Mouse (Mus musculus): ENCODE measurements around the gene Cdk2ap2. TPM values are rescaled to one million over a fixed set of nuclear protein-coding genes. Genes with fewer than 3 reads are reported as not detected.

The Cdk2ap2 gene
- total RNA-seq, 1 experiment = 39.6 TPM

DNA sequence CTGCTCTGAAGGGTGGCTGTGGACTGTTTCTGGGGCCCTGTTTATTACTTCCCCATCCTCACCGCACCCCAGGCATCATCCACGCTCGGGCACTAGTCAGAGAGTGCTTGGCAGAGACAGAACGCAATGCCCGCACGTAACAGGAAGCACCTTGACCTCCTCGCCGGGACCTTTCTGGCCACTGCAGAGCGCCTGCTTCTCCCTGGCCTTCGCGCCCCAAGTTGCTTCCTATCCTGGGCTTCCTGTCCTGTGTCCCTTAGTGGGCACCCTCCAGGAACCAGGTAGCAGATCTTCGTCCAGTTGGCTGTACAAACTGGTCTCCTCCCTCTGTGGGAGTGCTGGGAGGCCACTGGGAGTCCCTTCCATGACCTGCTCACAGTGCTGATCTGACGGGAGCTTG, 1.4 kb downstream of the Cdk2ap2 start:
- Histone ChIP-seq H3K4me3 (ENCODE audit: insufficient read depth in 1 of 2, low read depth in 1 of 2, low read length in 2 of 2, poor library complexity in 1 of 2, severe bottlenecking in 1 of 2) (no peak overlapping the region), H3K9ac (ENCODE audit: insufficient read depth, low read depth, low read length, poor library complexity, severe bottlenecking) (no peak overlapping the region), H3K27ac (ENCODE audit: insufficient read depth, low read depth, low read length, poor library complexity, severe bottlenecking) (no peak overlapping the region), H3K36me3 (ENCODE audit: control insufficient read depth, insufficient read depth, low read length, poor library complexity, severe bottlenecking) (peaks cover 6% of the 10 kb centered on the region), H3K4me1 (ENCODE audit: control insufficient read depth in 2 of 2, insufficient read depth in 2 of 2, low read length in 2 of 2, poor library complexity in 1 of 2) (peaks cover 0 to 15% of the 10 kb centered on the region in 2 experiments; a peak in 3 of 4 replicates), H3K9me3 (ENCODE audit: control insufficient read depth, insufficient read depth, low read depth, low read length) (no peaks in the 10 kb centered on the region)
- in situ Hi-C loops (cut with MboI; ENCODE audit: low sequenced_read_pairs in 2 of 2, unreplicated experiment in 2 of 2) = no loop called here
- no peak for DNase-seq (ENCODE audit: low read depth, low spot score)
- TF ChIP-seq CHD2 (IDR thresholded peaks at IDR 0.05; ENCODE audit: low read depth, low read length) (no peak), ZC3H11A (IDR thresholded peaks at IDR 0.05; ENCODE audit: borderline replicate concordance, low read depth, low read length) (no peak), HCFC1 (IDR thresholded peaks at IDR 0.05; ENCODE audit: borderline replicate concordance, insufficient read depth, low read length) (no peak), ZNF384 (IDR thresholded peaks at IDR 0.05; ENCODE audit: low read depth, low read length) (no peak), MAFK (IDR thresholded peaks at IDR 0.05; ENCODE audit: insufficient read depth, low read depth, low read length) (no peak)

DNA sequence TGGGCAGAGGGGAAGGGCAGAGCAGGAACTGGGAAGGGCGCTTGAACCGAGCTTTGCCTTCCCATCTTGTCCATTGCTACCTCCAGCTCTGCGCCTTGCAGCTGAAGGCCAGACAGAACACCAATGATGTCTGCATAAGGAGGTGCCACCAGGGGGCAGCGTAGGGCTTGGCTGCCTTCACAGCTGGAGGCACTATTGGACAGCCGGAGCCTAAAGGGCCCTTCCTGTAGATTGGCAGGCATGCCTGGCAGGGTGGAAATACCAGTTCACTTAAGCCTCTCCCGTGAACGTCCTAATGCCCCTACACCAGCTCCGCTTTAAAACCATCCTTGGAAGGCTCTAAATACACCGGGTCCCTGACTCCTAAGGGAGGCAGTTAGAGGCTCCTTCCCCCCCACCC, 2.1 kb downstream of the Cdk2ap2 start:
- H3K4me3 ChIP-seq (ENCODE audit: insufficient read depth in 1 of 2, low read depth in 1 of 2, low read length in 2 of 2, poor library complexity in 1 of 2, severe bottlenecking in 1 of 2) = no peak overlapping the region
- no peak overlapping the region for H3K9ac ChIP-seq (ENCODE audit: insufficient read depth, low read depth, low read length, poor library complexity, severe bottlenecking)
- H3K36me3 ChIP-seq (ENCODE audit: control insufficient read depth, insufficient read depth, low read length, poor library complexity, severe bottlenecking) = peaks cover 6% of the 10 kb centered on the region
- TF ChIP-seq ZC3H11A (IDR thresholded peaks at IDR 0.05; ENCODE audit: borderline replicate concordance, low read depth, low read length) (peak; percentile 46; the same call in 1 of the 2 replicates), ZNF384 (IDR thresholded peaks at IDR 0.05; ENCODE audit: low read depth, low read length) (no peak)
- in situ Hi-C loops (cut with MboI; ENCODE audit: low sequenced_read_pairs in 2 of 2, unreplicated experiment in 2 of 2) = no loop called here
- DNase-seq (ENCODE audit: low read depth, low spot score) = peak; percentile 86
- H3K27ac ChIP-seq (ENCODE audit: insufficient read depth, low read depth, low read length, poor library complexity, severe bottlenecking) = no peak overlapping the region
- H3K4me1 ChIP-seq (ENCODE audit: control insufficient read depth in 2 of 2, insufficient read depth in 2 of 2, low read length in 2 of 2, poor library complexity in 1 of 2) = peaks cover 0 to 11% of the 10 kb centered on the region in 2 experiments; a peak in 3 of 4 replicates
- no peaks in the 10 kb centered on the region for H3K9me3 ChIP-seq (ENCODE audit: control insufficient read depth, insufficient read depth, low read depth, low read length)

DNA sequence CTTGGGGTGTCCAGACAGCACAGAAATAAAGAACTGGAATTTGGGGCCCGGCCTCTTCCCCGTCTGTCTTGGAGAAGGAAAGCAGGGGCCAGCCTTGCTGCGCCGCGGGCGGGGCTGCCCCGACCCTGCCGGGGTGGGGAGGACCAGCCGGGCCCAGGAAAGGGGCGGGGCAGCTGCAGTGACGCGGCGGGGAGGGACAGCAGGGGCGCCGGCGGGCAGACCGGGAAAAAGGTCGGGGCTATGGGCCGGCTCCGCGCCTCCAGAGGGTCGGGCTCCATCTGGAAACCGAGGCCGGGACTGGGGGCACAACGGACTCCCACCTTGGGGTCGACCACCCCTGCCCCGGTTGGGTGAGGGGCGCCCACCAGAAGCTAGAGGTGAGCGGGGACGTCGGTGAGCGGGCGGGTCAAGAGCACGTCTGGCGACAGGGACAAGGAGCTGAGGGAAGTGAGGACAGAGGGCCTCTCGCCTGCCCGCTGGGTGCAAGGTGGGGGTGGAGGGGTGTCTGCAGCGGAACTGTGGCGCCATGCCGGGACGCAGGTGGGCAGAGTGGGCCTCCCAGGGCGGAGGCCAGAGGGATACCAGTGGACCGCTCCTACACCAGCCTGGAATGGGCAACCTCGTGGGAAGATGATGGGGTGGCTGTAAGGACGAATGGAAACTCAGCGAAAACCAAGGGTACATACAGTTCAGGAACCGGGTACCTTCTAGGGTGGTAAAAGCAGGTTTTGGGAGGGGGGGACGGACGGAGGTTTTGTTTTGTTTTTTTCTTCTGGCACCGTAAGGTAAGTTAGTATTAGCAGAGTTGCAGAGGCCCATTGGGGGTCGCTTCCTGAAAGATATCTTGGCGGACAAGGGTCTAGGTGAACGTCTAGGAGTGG, 3.1 kb downstream of the Cdk2ap2 start, which contains the start of gene Pitpnm1:
Gene Pitpnm1 (plus strand): TSS at position 162 of the 881 bp plus-strand sequence.
- no peak for TF ChIP-seq CHD2 (IDR thresholded peaks at IDR 0.05; ENCODE audit: low read depth, low read length)
- no peak for TF ChIP-seq ZNF384 (IDR thresholded peaks at IDR 0.05; ENCODE audit: low read depth, low read length)
- TF ChIP-seq MAFK (IDR thresholded peaks at IDR 0.05; ENCODE audit: insufficient read depth, low read depth, low read length) = no peak
- no peak for TF ChIP-seq HCFC1 (IDR thresholded peaks at IDR 0.05; ENCODE audit: borderline replicate concordance, insufficient read depth, low read length)
- no peak for TF ChIP-seq ZC3H11A (IDR thresholded peaks at IDR 0.05; ENCODE audit: borderline replicate concordance, low read depth, low read length)
- no peak for DNase-seq (ENCODE audit: low read depth, low spot score)
- H3K27ac ChIP-seq (ENCODE audit: insufficient read depth, low read depth, low read length, poor library complexity, severe bottlenecking) = no peak within 1 kb of the TSS
- in situ Hi-C loops (cut with MboI; ENCODE audit: low sequenced_read_pairs in 2 of 2, unreplicated experiment in 2 of 2) = no loop called here
- peak within 1 kb of the TSS; percentile 52 for H3K9ac ChIP-seq (ENCODE audit: insufficient read depth, low read depth, low read length, poor library complexity, severe bottlenecking)
- H3K4me1 ChIP-seq (ENCODE audit: control insufficient read depth in 2 of 2, insufficient read depth in 2 of 2, low read length in 2 of 2, poor library complexity in 1 of 2) = peaks cover 0 to 6% of the 10 kb centered on the region in 2 experiments; a peak in 3 of 4 replicates
- no peaks in the 10 kb centered on the region for H3K9me3 ChIP-seq (ENCODE audit: control insufficient read depth, insufficient read depth, low read depth, low read length)
- peaks cover 6% of the 10 kb centered on the region for H3K36me3 ChIP-seq (ENCODE audit: control insufficient read depth, insufficient read depth, low read length, poor library complexity, severe bottlenecking)
- H3K4me3 ChIP-seq (ENCODE audit: insufficient read depth in 1 of 2, low read depth in 1 of 2, low read length in 2 of 2, poor library complexity in 1 of 2, severe bottlenecking in 1 of 2) = peak within 1 kb of the TSS; percentile 56 to 61

DNA sequence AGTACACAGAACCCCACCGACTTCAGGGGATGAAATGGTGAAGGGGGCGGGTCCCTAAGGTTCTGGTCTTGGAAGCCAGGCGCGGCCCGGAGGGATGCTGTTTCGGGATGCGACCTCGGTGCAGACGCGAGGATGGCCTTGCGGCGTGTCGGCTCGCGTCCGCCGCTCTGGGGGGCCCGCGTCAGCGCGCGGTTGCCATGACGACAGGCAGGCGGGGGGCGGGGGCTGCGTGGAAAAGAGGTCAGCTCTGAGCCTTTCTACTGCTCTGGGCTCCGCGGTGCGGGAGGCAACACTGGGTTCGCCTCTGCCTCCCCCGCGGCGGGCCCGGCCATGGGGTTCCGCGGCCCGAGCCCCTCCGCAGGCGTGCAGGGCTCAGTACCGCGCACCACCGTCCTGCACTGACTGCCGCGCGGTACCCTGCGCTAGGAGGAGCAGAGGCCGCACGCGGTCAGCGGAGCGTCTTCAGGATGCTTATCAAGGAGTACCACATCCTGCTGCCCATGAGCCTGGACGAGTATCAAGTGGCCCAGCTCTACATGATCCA, 3.8 kb downstream of the Cdk2ap2 start:
- Histone ChIP-seq H3K36me3 (ENCODE audit: control insufficient read depth, insufficient read depth, low read length, poor library complexity, severe bottlenecking) (peaks cover 6% of the 10 kb centered on the region), H3K4me3 (ENCODE audit: insufficient read depth in 1 of 2, low read depth in 1 of 2, low read length in 2 of 2, poor library complexity in 1 of 2, severe bottlenecking in 1 of 2) (peak overlapping the region; percentile 56 to 61), H3K9me3 (ENCODE audit: control insufficient read depth, insufficient read depth, low read depth, low read length) (no peaks in the 10 kb centered on the region), H3K27ac (ENCODE audit: insufficient read depth, low read depth, low read length, poor library complexity, severe bottlenecking) (no peak overlapping the region), H3K4me1 (ENCODE audit: control insufficient read depth in 2 of 2, insufficient read depth in 2 of 2, low read length in 2 of 2, poor library complexity in 1 of 2) (peaks cover 0 to 6% of the 10 kb centered on the region in 2 experiments; a peak in 3 of 4 replicates), H3K9ac (ENCODE audit: insufficient read depth, low read depth, low read length, poor library complexity, severe bottlenecking) (peak overlapping the region; percentile 45)
- no peak for DNase-seq (ENCODE audit: low read depth, low spot score)
- TF ChIP-seq CHD2 (IDR thresholded peaks at IDR 0.05; ENCODE audit: low read depth, low read length) = no peak
- TF ChIP-seq ZNF384 (IDR thresholded peaks at IDR 0.05; ENCODE audit: low read depth, low read length) = no peak
- no peak for TF ChIP-seq HCFC1 (IDR thresholded peaks at IDR 0.05; ENCODE audit: borderline replicate concordance, insufficient read depth, low read length)
- no peak for TF ChIP-seq MAFK (IDR thresholded peaks at IDR 0.05; ENCODE audit: insufficient read depth, low read depth, low read length)
- no peak for TF ChIP-seq ZC3H11A (IDR thresholded peaks at IDR 0.05; ENCODE audit: borderline replicate concordance, low read depth, low read length)
- in situ Hi-C loops (cut with MboI; ENCODE audit: low sequenced_read_pairs in 2 of 2, unreplicated experiment in 2 of 2) = no loop called here

Measured in ES-E14 (cell line).